Mouse (Mus musculus): ENCODE measurements around the gene Stat4.

GRCm38 (mm10) chr1:52116441-52116840 is 129.5 kb downstream of the Stat4 start:
- TF ChIP-seq TCF3 (IDR thresholded peaks at IDR 0.05; ENCODE audit: insufficient read length, low read depth) (no peak), MYOD1 (IDR thresholded peaks at IDR 0.05; ENCODE audit: control insufficient read depth in 1 of 3, insufficient read length in 2 of 3, low read depth in 2 of 3) (no peak), POLR2AphosphoS2 (IDR thresholded peaks at IDR 0.05; ENCODE audit: insufficient read length, low read depth) (no peak), POLR2A (IDR thresholded peaks at IDR 0.05; ENCODE audit: insufficient read length, low read depth) (no peak), CEBPB (IDR thresholded peaks at IDR 0.05; ENCODE audit: insufficient read depth, poor library complexity, severe bottlenecking) (no peak), MYOG (IDR thresholded peaks at IDR 0.05; ENCODE audit: control insufficient read depth in 1 of 3, insufficient read depth in 1 of 3, insufficient read length in 2 of 3, low read depth in 2 of 3) (no peak), TCF12 (IDR thresholded peaks at IDR 0.05; ENCODE audit: insufficient read depth, poor library complexity, severe bottlenecking) (no peak), E2F4 (IDR thresholded peaks at IDR 0.05; ENCODE audit: insufficient read depth) (no peak), USF1 (IDR thresholded peaks at IDR 0.05; ENCODE audit: low read depth) (no peak), MAX (IDR thresholded peaks at IDR 0.05; ENCODE audit: low read depth) (no peak), SRF (IDR thresholded peaks at IDR 0.05; ENCODE audit: control insufficient read depth, insufficient read length, low read depth) (no peak)

Measured in myocyte (in vitro differentiated cells).